Mouse (Mus musculus) urinary bladder, postnatal 25 days (tissue): ENCODE measurements around the gene Camk2n1.

Source experiments
- DNase-seq: peaks from one replicate; pipeline ENCODE4 v3.0.0; 2022; ENCODE audit warnings: low spot score

Camk2n1 gene

GRCm38 (mm10) chr4:138447827-138448602 is 6.1 kb upstream of the Camk2n1 start:
- DNase-seq, result no peak

- no peak for DNase-seq
Measured at GRCm38 (mm10) chr4:138448872-138449615, 5.1 kb upstream of the Camk2n1 start.

DNA sequence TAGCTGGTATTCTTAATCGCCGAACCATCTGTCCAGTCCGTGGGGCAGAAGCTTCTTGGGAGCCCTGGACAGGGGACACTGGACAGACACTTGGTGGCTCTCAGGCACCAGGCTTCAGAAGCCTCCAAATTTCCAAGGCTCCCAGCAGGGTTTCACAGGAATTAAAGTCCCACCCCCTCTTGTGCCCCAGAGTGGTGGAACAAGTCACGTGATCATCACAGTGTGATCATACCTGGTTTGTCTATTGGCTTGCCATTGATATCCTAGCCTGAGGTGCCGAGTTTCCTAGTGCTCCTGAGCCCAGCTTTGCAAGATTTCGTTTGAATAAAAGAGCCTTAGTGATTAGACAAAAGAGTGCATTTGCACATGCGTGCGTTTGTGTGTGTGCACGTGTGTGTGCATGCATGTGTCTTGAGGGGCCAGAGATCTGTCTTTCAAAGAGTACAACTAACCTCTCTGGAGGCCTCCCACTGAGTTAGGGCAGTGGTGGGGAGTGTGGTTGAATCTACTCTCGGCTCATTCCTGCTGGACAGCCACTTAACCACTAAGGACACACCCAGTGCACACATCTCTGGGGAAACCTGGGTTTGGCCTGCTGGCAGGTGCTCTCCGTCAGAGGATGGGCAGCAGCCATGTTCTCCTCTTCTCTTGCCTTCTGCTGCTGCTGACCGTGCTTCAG is 4.3 kb upstream of the Camk2n1 start:
- DNase-seq, result no peak

GRCm38 (mm10) chr4:138452306-138453096 is 1.6 kb upstream of the Camk2n1 start:
- no peak for DNase-seq

GRCm38 (mm10) chr4:138453097-138453752 is 889 bp upstream of the Camk2n1 start:
- no peak for DNase-seq

GRCm38 (mm10) chr4:138454571-138455140 is 542 bp downstream of the Camk2n1 start:
- DNase-seq, result no peak

- DNase-seq, result peak; percentile 43
Measured at GRCm38 (mm10) chr4:138455141-138455955, 1.2 kb downstream of the Camk2n1 start.

DNA sequence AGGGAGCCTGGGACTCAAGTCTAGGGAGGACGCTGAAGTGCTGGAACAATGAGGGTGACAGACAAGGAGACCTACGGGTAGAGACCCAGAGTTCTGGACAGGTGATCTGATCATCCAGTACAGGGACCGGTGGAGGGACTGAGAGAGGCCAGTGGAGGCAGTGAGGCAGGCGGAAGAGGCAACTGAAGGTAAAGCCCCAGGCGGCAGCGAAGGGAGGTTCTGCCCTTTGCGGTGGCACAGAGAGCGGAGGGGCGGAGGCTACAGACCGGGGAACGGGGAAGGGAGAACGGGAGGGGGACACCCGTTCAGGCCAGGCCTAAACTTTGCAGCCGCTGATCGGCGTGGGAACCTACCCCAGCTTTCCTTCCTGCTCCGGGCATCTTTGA is 1.8 kb downstream of the Camk2n1 start:
- peak; percentile 7 for DNase-seq

DNA sequence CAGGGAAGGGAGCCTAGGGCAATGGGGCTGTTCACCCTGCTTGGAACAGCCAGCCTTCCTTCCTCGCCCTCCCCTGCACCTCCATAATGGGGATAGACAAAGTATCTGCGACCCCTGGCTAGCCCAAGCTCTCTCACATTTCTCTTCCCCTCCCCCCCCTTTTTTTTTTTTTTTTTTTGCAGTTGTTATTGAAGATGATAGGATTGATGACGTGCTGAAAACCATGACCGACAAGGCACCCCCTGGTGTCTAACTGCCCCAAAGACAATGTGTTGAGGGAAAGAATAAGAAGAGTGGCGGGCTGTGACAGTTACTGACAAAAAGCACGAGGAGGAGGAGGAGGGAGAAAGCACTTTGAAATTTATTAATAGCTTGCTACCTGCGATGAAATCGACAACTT is 2.4 kb downstream of the Camk2n1 start:
- DNase-seq, result no peak

- DNase-seq, result no peak
Measured at GRCm38 (mm10) chr4:138457091-138457490, 3.0 kb downstream of the Camk2n1 start.

DNA sequence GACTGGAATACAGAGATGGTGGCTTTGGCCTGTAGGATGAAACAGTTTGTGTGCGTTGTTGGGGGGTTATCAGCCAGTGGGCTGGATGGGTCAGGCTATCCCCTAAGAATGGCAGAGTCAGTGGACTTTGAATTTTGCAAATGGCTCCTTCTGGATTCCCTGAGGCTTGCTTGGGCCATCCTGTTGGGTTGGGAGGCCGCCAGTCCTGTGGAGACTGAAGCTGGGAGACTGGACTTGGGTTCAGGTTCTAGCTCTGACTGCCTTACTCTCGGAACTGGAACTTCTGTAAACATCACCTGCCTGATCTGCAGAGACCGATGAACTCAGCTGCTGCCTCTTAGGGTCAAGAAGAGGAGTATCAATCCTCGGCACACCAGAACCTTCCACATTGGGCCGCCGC is 4.1 kb downstream of the Camk2n1 start:
- DNase-seq, result no peak

- DNase-seq, result no peak
Measured at GRCm38 (mm10) chr4:138458735-138459440, 4.8 kb downstream of the Camk2n1 start.

DNA sequence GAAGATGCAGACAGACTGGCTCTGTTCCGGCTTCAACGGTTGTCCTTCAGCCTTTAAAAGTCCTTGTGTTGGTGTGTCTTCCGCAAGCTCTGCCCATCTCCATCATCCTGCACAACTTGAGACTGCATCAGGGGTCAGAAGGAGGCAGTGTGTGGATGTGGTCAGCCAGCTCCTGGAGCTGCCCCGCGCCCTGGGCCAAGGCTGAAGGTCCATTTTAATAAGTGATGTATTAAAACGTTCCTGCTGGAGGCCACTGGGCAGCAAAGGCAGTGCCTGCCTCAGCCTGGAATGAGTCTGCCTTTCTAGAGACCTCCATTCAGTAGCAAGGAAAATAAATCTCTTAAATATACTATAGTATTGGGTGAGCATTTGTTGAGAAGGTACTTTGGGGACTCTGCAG is 5.7 kb downstream of the Camk2n1 start:
- DNase-seq, result no peak

DNA sequence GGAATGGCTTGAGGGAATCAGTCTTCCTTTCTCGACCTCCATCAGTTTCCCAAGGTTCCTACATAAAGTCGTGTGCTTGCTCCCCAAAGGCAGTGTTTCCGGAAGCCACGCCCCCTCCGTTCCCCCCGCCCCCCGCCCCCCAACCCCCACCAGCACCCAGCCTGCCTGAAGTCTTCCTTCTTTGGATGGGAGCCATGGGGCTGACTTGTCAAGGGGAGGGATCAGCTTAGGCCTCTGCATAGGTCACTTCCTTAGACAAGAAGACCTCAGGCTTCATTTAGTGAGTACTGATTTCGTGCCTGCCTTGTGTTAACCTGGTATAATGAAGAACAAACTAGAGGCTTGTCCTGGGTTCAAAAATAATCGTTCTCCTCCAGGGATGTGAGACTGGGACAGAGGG is 6.8 kb downstream of the Camk2n1 start:
- no peak for DNase-seq

DNA sequence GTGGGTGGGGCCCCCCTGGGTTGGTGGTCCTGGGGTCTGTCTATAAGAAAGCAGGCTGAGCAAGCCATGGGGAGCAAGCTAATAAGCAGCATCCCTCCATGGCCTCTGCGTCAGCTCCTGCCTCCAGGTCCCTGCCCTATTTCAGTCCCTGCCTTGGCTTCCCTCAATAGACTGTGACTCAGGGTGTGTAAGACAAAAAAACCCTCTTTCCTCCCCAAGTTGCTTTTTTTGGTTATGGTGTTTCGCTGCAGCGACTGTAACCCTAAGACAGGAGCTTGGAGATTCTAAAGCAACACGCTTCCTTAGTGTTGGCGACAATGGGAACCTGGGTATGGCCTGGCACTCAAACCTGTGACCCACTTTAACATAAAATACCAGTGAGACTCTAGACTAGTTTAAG is 7.4 kb downstream of the Camk2n1 start:
- no peak for DNase-seq

DNA sequence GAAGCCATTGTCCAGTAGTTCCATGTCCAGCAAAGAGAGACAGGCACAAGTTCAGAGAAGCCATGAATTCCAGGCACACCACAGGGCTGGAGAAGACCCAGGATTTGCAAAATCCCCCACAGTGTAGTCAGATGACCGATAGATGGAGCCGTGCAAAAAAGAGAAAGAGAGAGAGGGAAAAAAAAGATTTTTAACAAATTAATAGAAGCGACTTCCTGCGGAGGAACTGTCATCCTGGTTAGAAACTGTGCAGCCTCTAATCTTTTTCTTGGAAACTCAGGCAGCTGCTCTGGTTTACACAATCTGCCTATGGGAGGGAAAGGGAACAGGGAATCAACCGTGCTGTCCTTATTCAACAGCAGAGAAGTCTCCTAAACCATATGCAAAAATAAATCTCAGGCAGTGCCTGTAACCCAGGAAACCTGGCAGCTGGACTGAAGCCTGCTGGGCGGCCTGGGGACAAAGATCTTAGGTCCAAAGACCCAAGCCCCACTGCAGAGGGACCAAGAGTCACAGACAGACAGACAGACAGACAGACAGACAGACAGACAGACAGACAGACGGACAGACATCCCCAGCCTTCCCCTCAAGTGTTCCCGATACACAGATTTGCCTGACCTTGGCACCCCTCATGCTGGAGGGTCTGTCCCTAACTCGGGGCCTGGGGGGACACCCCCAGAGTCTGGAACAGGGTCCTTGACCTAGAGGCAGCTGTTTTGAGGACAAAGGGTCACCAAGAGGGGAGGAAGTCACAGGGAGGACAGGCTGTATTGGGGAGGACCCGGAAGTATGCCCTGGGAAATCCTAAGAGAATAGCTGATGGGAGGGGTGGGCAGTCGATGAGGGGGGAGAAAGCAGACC is 9.1 kb downstream of the Camk2n1 start:
- DNase-seq, result no peak

- peak; percentile 69 for DNase-seq
Measured at GRCm38 (mm10) chr4:138463832-138464487, 9.8 kb downstream of the Camk2n1 start.

GRCm38 (mm10) chr4:138464667-138465353 is 10.7 kb downstream of the Camk2n1 start:
- DNase-seq, result peak; percentile 58
